7 mouse cellular contexts compared by ENCODE assay signal in the genomic region with DNA sequence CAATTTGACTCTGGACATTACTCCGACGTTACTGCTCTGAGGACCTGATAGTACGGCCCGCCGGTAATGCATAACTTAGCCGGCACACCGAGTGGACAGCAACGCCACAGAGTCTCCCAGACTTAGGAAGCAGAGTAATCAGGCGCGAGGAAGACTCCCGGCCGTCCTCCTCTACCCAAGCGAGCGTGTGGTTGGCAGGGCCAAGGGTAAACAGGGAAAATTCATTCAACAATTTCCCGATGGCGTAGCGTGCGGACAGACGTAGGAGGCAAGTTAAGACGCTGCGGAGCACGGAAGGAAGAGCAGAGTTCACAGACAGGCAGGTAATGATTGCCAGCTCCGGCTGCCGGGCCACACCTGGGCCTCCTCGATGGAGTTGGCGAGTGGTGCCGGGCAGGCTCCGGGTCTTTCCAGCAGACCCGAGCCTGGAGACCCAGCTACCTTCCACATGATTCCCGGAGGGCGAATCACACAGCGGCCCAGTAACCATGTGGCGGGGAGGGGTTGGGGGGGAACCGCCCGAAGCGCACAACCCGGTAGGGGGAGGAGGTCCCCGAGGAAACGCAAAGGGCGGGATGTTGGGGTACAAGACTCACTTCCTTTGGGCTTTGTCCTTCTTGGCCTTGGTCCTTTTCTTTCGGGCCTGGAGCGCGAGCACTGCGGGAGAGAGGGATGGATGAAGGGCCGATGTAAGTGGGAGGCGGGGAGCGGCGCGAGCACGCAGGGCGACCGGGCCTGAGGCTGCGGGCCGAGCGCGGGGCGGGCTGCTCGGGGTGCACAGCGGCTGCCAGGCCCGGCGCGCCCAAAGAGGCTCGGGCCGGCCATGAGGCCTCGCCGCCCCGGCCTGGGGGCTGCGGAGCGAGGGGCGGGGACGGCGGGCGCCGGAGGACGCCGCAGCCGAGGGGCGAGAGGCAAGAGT. TPM values are rescaled to one million over a fixed set of nuclear protein-coding genes. Genes with fewer than 3 reads are reported as not detected.
DNase-seq lines count a peak whose midpoint lies in the region; ATAC-seq lines count a peak whose summit lies in the region.

No protein-coding gene starts in this region.

- peak overlapping the region; percentile 70 for H3K4me2 ChIP-seq in intestine, embryonic 16.5 days (ENCODE audit: low read depth, low read length)
- peak overlapping the region; percentile 92 for H3K4me2 ChIP-seq in limb, embryonic 11.5 days (ENCODE audit: low read depth, severe bottlenecking)
- H3K4me2 ChIP-seq in midbrain, embryonic 12.5 days (replicated peaks) = peak overlapping the region; percentile 79

- WGBS in intestine, embryonic 16.5 days = under 1% methylated on average over 76 of the region's 78 CpGs
- WGBS in limb, embryonic 11.5 days = 0% methylated on average over 78 of the region's 78 CpGs
- under 1% methylated on average over 67 of the region's 78 CpGs for WGBS in midbrain, embryonic 12.5 days

- ATAC-seq in intestine, embryonic 16.5 days = peak; percentile 73
- ATAC-seq in limb, embryonic 11.5 days (ENCODE audit: insufficient number of reproducible peaks, low FRiP score, low TSS enrichment, low read depth) = peak; percentile 42; the same call in 1 of the 2 replicates
- ATAC-seq in midbrain, embryonic 12.5 days (ENCODE audit: low FRiP score, low read depth) = peak; percentile 79

- no peaks in the 10 kb centered on the region for H3K9me3 ChIP-seq in intestine, embryonic 16.5 days (ENCODE audit: control insufficient read depth, low read length)
- H3K9me3 ChIP-seq in limb, embryonic 11.5 days (ENCODE audit: control insufficient read depth, low read length) = no peaks in the 10 kb centered on the region
- no peaks in the 10 kb centered on the region for H3K9me3 ChIP-seq in midbrain, embryonic 12.5 days

- peak; percentile 58 for DNase-seq in adipocyte (ENCODE audit: low spot score)
- DNase-seq in embryo, embryonic 10.5 days (ENCODE audit: low spot score) = peak; percentile 76
- DNase-seq in gastrocnemius, postnatal 4 days (ENCODE audit: low spot score in 2 of 2) = peak; percentile 20 to 45
- peak; percentile 75 for DNase-seq in limb, embryonic 11.5 days (ENCODE audit: low spot score)
- peak; percentile 35 for DNase-seq in spleen, adult 12 weeks (ENCODE audit: low spot score)

- peaks cover 17% of the 10 kb centered on the region for H3K4me1 ChIP-seq in intestine, embryonic 16.5 days (ENCODE audit: control insufficient read depth, insufficient read depth, low read length)
- peaks cover 7% of the 10 kb centered on the region for H3K4me1 ChIP-seq in limb, embryonic 11.5 days (ENCODE audit: control insufficient read depth, insufficient read depth, low read length)
- peaks cover 29% of the 10 kb centered on the region for H3K4me1 ChIP-seq in midbrain, embryonic 12.5 days

- no peaks in the 10 kb centered on the region for H3K36me3 ChIP-seq in intestine, embryonic 16.5 days (ENCODE audit: control insufficient read depth, insufficient read depth, low read length)
- no peaks in the 10 kb centered on the region; the same call in 1 of the 2 replicates for H3K36me3 ChIP-seq in limb, embryonic 11.5 days (ENCODE audit: control insufficient read depth, insufficient read depth, low read length)
- H3K36me3 ChIP-seq in midbrain, embryonic 12.5 days = peaks cover 27% of the 10 kb centered on the region

- peak overlapping the region; percentile 94 for H3K27ac ChIP-seq in intestine, embryonic 16.5 days (ENCODE audit: low read length)
- peak overlapping the region; percentile 87 for H3K27ac ChIP-seq in limb, embryonic 11.5 days (replicated peaks; ENCODE audit: low read depth, low read length)
- H3K27ac ChIP-seq in midbrain, embryonic 12.5 days (replicated peaks) = peak overlapping the region; percentile 89

- H3K4me3 ChIP-seq in intestine, embryonic 16.5 days (ENCODE audit: low read length) = peak overlapping the region; percentile 99
- peak overlapping the region; percentile 85 for H3K4me3 ChIP-seq in limb, embryonic 11.5 days (ENCODE audit: low read depth, low read length)
- peak overlapping the region; percentile 98 for H3K4me3 ChIP-seq in midbrain, embryonic 12.5 days

- no peaks in the 10 kb centered on the region for H3K27me3 ChIP-seq in intestine, embryonic 16.5 days (replicated peaks; ENCODE audit: control insufficient read depth, insufficient read depth, low read length)
- H3K27me3 ChIP-seq in limb, embryonic 11.5 days (ENCODE audit: control insufficient read depth, insufficient read depth, low read length) = no peaks in the 10 kb centered on the region
- no peaks in the 10 kb centered on the region for H3K27me3 ChIP-seq in midbrain, embryonic 12.5 days

- peak overlapping the region; percentile 94 for H3K9ac ChIP-seq in intestine, embryonic 16.5 days (ENCODE audit: low read depth, low read length)
- H3K9ac ChIP-seq in limb, embryonic 11.5 days (ENCODE audit: low read length) = peak overlapping the region; percentile 92
- H3K9ac ChIP-seq in midbrain, embryonic 12.5 days (replicated peaks) = peak overlapping the region; percentile 95

RNA-seq across cellular contexts. Expression of a gene that starts 0.9 kb away (rescaled TPM):
- 10 to 100 TPM; 38.4 to 41.6 TPM for total RNA-seq in gastrocnemius, postnatal 4 days (2021)
- 72.0 and 83.2 TPM in 2 replicates for polyA plus RNA-seq in intestine, embryonic 16.5 days (2015; fragmentation: Nextera tagmentation; extraction: Ambion mirVana)
- polyA plus RNA-seq in limb, embryonic 11.5 days (2014; fragmentation: Nextera tagmentation; extraction: Ambion mirVana) = 124 and 125 TPM in 2 replicates
- 117 and 126 TPM in 2 replicates for polyA plus RNA-seq in midbrain, embryonic 12.5 days (2016; fragmentation: Nextera tagmentation; extraction: Ambion mirVana)

RNA-seq across cellular contexts. Expression of a gene that starts 46.2 kb away (rescaled TPM):
- not detected for total RNA-seq in gastrocnemius, postnatal 4 days (2021)
- 0.92 and 1.0 TPM in 2 replicates for polyA plus RNA-seq in intestine, embryonic 16.5 days (2015; fragmentation: Nextera tagmentation; extraction: Ambion mirVana)
- 0.26 and 0.36 TPM in 2 replicates for polyA plus RNA-seq in limb, embryonic 11.5 days (2014; fragmentation: Nextera tagmentation; extraction: Ambion mirVana)
- polyA plus RNA-seq in midbrain, embryonic 12.5 days (2016; fragmentation: Nextera tagmentation; extraction: Ambion mirVana) = 1.7 TPM in 2 replicates

Comparison
In these comparisons a context has a peak if more than half of its experiments do, and no peak if none do; other contexts are left out.
1. Peak in every context shown above with its lines: DNase-seq, ATAC-seq, H3K4me3 ChIP-seq and H3K27ac ChIP-seq.